Mouse (Mus musculus): Measurements from ENCODE around the gene Hnrnpab. TPM values are rescaled to one million over a fixed set of nuclear protein-coding genes. Genes with fewer than 3 reads are reported as not detected.

Hnrnpab gene
- total RNA-seq, 2 experiments from 2014 or later = 132 to 133 TPM

GRCm38 (mm10) chr11:51565062-51565461, 41.6 kb downstream of the Hnrnpab start:
- DNase-seq = no peak

DNA sequence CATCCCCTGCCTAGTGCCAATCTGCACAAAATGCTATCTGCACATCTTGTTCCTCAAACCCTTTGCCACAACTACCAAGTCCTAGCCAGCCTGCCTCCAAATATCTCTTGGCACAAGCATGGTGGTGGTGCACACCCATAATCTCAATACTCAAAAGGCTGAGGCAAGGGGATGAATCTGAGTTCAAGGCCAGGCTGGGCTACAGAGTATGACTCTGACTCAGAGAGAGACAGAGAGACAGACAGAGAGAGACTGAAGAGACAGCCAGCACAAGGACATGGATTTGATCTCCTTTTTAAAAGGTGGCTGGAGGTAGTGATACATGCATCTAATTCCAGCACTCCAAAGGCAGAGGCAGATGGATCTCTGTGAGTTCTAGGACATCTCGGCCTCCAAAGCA, 43.4 kb downstream of the Hnrnpab start:
- no peak for DNase-seq

DNA sequence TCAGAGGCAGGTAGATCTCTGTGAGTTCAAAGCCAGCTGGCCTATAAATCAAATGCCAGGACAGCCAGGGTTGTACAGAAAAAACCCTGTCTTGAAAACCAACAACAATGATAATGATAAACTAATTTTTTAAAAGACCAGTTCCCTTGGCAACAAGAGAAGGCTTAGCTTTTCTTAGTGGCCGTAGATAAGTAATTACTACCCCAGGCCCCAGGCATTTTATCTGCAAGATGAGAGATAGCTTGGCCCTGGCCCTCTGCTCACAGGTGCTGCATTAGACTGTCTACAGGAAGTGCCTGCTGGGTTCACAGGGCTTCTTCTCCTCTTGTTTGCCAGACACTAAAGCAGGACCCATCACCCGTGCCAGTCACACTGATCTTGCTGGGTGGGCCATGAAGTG, 51.6 kb downstream of the Hnrnpab start:
- DNase-seq = no peak

DNA sequence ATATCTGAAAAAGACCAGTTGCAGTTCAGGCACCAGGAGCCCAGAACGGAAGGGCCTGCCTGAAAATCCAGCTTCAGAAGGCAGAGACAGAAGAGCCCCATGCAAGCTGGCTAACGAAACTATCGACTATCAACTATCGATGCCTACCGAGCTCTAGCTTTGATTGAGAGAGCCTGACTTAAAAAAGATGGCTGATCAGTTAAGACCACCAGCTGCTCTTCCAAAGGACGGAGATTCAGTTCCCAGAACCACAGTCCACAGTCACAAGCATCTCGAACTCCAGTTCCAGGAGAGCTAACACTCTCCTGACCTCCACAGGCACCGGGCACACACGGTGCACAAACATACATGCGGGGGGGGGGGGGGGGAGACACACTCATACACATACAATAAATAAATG, 52.1 kb downstream of the Hnrnpab start:
- no peak for DNase-seq

DNA sequence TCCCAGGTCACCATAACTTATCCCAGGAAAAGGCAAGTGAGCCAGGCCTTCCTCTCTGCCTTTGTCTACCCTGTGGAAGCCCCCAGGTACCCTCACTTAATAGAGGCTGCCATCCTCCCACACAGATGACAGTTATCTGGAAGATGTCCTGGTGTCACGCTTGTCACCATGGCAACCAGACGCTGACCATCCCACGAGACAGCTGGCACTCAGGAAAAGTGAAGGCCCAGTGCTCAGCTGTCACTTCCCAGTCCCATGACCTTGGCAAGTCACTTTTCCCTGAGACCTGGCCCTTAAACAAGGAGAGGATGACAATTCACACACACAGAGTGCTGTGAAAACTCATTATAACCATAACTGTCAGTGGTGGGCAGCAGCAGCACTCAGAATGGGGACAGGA, 54.6 kb downstream of the Hnrnpab start:
- no peak for DNase-seq

GRCm38 (mm10) chr11:51551253-51551652, 55.4 kb downstream of the Hnrnpab start:
- DNase-seq = no peak

Other genes starting within 250 kb of the Hnrnpab start
- 1 to 10 TPM; 7.8 to 8.5 TPM for gene Phykpl, start 22.1 kb downstream of the Hnrnpab start, total RNA-seq (2021)
- gene Nhp2, start 12.9 kb upstream of the Hnrnpab start, total RNA-seq (2021) = 10 to 100 TPM; 21.8 to 23.6 TPM
- gene Rmnd5b, start 29.0 kb upstream of the Hnrnpab start, total RNA-seq (2021) = 10 to 100 TPM; 15.7 to 16.4 TPM
- gene N4bp3, start 44.0 kb upstream of the Hnrnpab start, total RNA-seq (2021) = 10 to 100 TPM in 1 of 2 experiments, 1 to 10 TPM in 1; 9.4 to 11.4 TPM
- gene D930048N14Rik, start 44.1 kb upstream of the Hnrnpab start, total RNA-seq (2021) = under 1 TPM; 0.37 to 0.54 TPM
- gene 0610009B22Rik, start 82.0 kb upstream of the Hnrnpab start, total RNA-seq (2021) = 10 to 100 TPM; 45.0 to 47.4 TPM
- 10 to 100 TPM; 16.4 to 17.8 TPM for gene Sec24a, start 156.8 kb upstream of the Hnrnpab start, total RNA-seq (2021)
- gene Sar1b, start 156.8 kb upstream of the Hnrnpab start, total RNA-seq (2021) = 100 to 1,000 TPM; 142 to 150 TPM

All from heart, adult 18-20 months (tissue).